Mouse (Mus musculus) right cerebral cortex, postnatal 25 days (tissue): ENCODE data around the gene Gm20388.

ENCODE experiments used
- DNase-seq: peaks from one replicate; pipeline ENCODE4 v3.0.0; 2022

Gm20388 gene

DNA sequence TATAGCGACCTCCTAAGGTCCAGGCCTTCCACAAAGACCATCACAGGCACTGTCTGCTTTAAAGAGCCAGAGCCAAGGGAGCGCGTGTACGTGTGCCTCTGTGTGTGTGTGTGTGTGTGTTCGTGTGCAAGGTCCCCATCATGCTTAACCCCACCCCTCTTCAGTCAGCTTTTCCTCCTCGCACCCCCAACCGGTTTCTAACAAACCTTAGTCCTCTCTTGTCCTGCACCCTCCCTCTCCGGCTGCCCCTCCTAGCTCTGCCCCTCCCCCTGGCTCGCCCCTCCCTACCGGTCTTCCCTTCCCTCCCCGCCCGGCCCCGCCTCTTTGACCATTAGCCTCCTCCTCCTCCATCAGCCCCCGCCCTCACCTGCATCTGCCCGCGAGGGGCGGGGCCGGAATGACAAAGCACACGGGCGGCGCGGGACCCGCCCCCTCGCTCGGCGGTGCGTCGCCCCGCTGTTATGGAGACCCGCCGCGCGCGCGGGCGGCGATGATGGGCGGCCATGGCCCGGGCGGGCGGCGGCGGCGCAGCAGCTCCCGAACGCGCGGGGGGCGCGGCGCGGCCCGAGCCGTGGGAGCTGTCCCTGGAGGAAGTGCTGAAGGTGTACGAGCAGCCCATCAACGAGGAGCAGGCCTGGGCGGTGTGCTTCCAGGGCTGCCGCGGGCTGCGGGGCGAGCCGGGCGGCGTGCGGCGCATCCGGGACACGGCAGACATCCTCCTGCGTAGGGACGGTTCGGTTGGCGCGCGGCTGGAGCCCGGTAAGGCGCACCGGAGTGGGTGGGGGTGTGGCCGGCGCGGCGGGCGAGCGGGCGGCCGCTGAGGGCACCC, 3421.8 kb downstream of the Gm20388 start, which contains the start of gene Spire2:
Gene Spire2 (plus strand): TSS at position 452 of the 829 bp plus-strand sequence.
- DNase-seq, result peak; percentile 70

DNA sequence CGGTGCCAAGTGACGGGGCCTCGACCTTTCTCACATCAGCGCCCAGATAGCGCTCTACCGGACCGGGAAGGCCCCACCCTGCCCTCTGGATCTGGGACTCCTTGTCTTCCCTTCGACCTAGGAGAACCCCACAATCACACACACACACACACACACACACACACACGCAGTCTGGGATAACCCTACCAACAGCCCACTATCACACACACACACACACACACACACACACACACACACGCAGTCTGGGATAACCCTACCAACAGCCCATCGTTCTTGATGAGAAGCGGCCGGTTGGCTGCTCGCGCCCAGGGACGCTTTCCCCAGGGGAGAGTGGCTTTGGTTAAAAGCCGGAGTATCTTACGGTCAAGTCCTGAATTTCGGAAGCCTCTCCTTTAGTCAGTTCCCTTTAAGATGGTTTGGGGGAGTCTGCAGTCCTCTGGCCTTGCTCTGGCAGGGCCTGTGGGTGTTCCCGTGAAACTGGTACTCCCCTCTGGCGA, 3422.5 kb downstream of the Gm20388 start:
- DNase-seq, result no peak

DNA sequence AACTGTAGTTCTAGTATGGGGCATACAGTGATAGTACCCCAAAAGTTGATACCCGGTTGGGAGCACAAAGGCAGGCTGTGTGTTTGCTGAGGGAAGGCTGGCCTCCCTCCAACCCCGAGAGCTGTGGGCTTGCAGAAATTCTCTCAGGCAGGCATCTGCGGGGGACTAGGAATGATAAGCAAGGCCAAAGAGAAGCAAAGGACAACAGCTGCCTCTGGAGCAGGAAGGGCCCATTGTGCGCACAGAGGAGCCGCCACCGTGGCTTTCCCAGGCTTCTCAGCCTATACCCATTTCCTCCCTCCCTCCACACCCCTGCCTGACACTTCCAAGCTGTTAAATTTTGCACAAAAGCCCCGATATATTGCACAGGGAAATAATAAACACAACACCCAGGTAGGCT, 3423.2 kb downstream of the Gm20388 start:
- no peak for DNase-seq

DNA sequence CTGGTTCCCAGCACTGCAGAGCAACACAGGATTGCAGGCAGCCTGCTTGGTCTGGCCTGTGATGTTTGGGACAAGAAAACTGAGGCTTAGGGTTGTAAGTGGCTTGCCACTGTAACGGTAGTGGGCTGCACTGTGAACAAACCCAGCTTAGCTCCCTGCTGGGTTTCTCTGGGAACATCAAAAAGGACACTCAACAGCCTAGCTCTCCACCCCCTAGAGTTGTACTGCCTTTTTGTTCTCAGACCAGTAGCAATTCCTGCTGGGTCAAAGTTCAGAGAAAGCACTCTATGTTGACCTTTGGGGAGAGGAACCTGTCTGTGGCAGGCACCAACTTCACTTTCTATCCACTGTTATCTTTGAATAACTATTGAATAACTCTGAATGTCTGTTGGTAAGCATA, 3423.8 kb downstream of the Gm20388 start:
- no peak for DNase-seq

- DNase-seq, result no peak
Observed at GRCm38 (mm10) chr8:123337475-123337874, 3426.8 kb downstream of the Gm20388 start.

DNA sequence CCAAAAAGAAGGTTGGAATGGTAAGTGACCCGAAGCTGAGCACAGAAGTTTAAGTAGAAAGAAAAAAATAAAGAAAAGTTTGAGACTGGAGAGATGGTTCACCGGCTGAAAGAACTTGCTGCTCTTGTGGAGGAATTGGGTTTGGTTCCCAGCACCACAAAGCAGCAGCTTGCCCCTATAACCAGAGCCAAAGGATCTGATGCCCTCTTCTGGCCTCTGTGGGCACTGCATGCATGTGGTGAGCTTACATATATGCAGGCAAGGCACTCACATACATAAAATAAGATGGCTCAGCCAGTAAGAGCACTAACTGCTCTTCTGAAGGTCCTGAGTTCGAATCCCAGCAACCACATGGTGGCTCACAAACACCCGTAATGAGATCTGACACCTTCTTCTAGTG, 3429.4 kb downstream of the Gm20388 start:
- no peak for DNase-seq

DNA sequence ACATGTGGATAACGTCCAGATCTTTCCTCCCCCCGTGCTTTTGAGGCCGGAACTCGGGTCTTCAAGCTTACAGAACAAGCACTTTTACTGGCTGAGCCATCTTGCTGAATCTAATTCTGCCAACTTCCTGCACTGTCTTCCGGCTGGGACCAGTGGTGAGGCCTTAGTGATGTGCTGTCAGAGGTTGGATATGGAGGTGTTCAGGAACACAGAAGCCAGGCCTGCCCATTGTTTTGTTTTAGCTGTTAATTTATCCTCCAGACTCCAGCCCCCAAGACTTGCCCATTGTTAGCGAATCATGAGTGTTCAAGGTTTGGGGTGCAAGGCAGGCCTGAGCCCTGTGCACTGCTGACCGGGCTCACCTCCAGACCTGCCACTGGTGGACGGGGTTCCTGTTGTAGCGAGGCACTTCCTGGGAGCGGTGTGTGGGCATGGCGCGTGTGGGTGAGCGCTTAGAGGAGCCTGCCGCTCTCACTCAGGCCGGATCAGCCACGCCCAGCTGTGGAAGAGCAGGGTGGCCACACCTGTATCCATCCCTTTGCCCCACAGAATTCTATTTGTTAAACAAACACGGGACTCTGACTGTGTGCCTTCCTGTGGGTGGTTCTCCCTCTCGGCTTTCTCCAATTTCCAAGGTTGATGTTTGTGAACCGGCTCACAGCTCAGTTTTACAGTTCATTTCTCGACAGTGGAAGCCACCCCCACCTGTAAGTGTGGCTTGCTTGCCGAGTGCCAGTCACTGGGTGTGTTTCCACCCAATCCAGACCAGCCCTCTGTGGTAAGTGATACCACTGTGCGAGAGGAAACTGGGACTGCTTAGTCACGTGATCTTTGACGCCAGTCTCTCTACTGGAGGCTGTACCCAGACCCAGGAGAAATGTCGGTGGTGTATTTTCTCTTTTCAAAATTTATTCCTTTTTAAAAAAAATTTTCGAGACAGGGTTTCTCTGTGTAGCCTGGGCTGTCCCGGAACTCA, 3430.7 kb downstream of the Gm20388 start:
- no peak for DNase-seq

- no peak for DNase-seq
Observed at GRCm38 (mm10) chr8:123342253-123342652, 3431.6 kb downstream of the Gm20388 start.

GRCm38 (mm10) chr8:123342911-123343310, 3432.3 kb downstream of the Gm20388 start:
- DNase-seq, result no peak

GRCm38 (mm10) chr8:123343422-123343821, 3432.8 kb downstream of the Gm20388 start:
- no peak for DNase-seq

- no peak for DNase-seq
Observed at GRCm38 (mm10) chr8:123345135-123345534, 3434.5 kb downstream of the Gm20388 start.

DNA sequence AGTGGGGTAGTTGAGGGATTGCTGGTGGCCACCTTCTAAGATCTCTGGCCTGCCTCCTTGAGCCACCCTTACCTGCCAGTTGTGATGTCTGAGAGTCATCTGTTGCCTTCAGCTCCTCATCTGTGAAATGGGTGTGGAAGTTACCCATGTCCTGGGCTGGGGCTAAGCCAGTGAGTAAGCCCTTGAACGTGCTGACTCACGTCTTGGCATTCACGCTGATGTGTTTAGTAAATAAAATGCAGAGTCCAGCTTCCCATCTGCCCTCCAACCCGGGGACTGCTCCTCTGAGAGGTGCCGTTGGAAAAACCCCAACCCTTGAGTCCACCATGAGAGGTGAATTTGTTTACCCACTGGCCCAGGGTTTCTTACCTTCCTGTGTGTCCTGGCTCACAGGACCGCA, 3435.2 kb downstream of the Gm20388 start:
- DNase-seq, result no peak

- DNase-seq, result no peak
Observed at GRCm38 (mm10) chr8:123347293-123347692, 3436.7 kb downstream of the Gm20388 start.

DNA sequence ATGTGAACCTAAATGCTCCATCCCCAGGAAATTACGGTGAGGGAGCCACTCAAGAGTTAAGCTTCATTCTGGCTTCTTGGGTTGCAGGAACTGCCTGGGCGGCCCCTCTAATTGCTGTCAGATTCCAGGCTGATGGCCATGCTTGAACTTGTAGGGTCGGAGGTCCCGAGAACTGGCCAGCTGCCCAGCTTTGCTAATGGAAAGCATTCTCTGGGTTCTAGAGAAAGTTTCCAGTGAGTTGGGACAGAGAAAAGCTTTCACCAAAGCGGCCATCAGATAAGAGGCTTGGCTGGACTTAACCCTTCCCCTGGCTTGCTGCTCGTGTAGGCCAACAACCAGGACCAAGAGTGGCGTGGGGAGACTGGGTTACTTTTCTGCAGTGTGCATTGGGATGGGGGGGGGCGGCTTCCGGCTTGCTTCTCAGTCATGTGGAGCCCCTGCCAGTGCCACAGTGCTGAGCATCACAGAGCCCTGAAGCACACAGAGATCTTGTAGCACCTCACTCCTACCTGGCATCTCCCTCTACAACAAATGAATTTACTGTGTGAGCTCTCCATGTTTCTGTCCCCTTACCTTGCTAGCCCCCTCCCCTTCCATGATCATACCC, 3437.7 kb downstream of the Gm20388 start:
- no peak for DNase-seq

GRCm38 (mm10) chr8:123349073-123349472, 3438.4 kb downstream of the Gm20388 start:
- DNase-seq, result no peak

- DNase-seq, result no peak
Observed at GRCm38 (mm10) chr8:123352118-123352517, 3441.5 kb downstream of the Gm20388 start.

DNA sequence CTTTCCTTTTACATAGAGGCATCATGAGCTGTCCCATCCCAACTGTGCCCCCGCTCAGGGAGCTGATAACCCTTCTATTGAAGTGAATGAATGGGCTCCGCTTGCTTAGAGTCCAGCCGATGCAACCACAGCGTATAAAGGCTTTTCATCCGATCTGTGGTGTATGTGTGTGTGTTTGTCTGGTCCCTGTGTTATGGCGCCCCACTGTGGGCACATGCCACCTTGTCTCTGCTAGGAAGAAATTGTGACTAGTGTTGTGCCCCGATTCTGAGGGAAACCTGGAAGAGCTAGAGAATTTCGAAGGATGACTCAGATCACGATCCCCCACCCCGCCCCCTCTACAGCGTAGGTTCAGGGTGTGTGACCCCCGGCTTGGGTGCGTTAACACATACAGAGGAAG, 3442.1 kb downstream of the Gm20388 start:
- no peak for DNase-seq

DNA sequence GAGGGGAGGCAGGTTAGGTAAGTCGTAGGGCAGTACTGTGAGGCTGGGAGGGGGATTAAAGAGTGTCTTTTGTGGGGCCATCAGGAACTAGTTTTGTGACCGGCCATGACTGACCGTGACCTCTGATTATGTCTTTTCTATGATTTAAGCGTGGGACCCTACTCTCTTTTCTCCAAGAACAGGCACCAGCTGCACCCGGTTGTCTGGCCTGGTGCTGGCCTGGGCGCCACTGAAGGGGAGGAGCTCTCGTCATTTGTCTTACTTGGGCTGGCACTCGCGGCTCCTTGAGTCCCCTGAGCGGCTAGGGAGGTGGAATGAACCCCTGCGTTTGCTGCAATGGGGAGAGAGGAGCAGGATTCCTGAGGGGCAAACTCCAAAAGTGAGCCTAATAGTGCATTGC, 3442.6 kb downstream of the Gm20388 start:
- DNase-seq, result no peak

DNA sequence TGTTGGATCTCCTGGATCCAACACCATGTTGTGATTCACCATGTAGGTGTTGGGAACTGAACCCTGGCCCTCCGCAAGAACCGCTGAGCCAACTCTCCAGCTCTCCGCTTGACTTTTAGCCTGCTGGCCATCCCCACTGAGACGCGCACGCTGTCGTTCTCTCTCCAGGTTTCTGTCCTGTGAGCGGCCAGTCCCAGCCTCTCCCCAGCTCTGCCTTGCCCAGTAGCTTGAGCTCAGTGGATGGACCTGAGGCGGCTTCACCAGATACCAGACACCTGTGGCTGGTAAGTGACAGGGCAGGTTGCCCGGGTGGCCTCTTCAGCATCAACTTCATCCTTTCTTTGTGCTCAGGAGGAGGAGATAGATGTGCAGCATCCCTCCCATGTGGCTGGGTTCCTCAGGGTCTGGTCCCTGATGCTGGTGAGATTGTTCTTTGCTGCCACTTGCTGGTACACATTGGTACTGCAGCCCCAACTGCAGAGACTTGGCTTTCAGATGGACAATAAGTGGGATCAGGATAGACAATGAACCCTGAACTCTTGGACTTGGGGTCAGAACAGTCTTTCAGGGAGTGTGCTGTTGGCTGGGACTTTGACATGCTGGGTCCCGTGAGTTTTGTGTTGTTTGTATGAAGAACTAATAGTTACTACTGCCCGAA, 3450.6 kb downstream of the Gm20388 start:
- peak; percentile 77 for DNase-seq

- peak; percentile 97 for DNase-seq
Observed at GRCm38 (mm10) chr8:123373403-123374238, 3463.0 kb downstream of the Gm20388 start, which contains the start of gene Tcf25. TSS of gene Tcf25 (plus strand) at chr8:123373753.

- peak; percentile 90 for DNase-seq
Observed at GRCm38 (mm10) chr8:123374239-123374578, 3463.6 kb downstream of the Gm20388 start.

GRCm38 (mm10) chr8:123375701-123376100, 3465.1 kb downstream of the Gm20388 start:
- no peak for DNase-seq
